Mouse (Mus musculus) CD4-positive, CD25-positive, alpha-beta regulatory T cell, adult 4 months (primary cell): ENCODE measurements around the gene Insrr. TPM values are rescaled to one million over a fixed set of nuclear protein-coding genes. Genes with fewer than 3 reads are reported as not detected.

ENCODE experiments used
- ATAC-seq: one replicate; pipeline ENCODE4 v1.8.0; 2017
- polyA plus RNA-seq, 2 experiments: library from polyadenylated mRNA; unstranded; fragments of 100-300 nt; shearing (Covaris generic); gene quantifications; one replicate each; pipeline ENCODE4 v1.2.1; 2017

Insrr gene
- polyA plus RNA-seq = 1 to 10 TPM in 1 of 2 experiments, under 1 TPM in 1; 0.17 to 1.6 TPM

- no peak for ATAC-seq
These were observed at the start of gene Insrr for GRCm38 (mm10) chr3:87796736-87797334. TSS of gene Insrr (plus strand) at chr3:87796951.

- ATAC-seq = no peak
These were observed 48.3 kb upstream of the Insrr start, which contains the start of gene Lrrc71 for GRCm38 (mm10) chr3:87748431-87748830. TSS of gene Lrrc71 (minus strand) at chr3:87748625.

GRCm38 (mm10) chr3:87749036-87749435, 47.7 kb upstream of the Insrr start:
- ATAC-seq = peak; percentile 83

- no peak for ATAC-seq
These were observed 46.8 kb upstream of the Insrr start for GRCm38 (mm10) chr3:87749977-87750376.

GRCm38 (mm10) chr3:87752567-87752966, 44.2 kb upstream of the Insrr start:
- ATAC-seq = no peak

- ATAC-seq = no peak
These were observed 42.9 kb upstream of the Insrr start for GRCm38 (mm10) chr3:87753829-87754228.

- ATAC-seq = peak; percentile 77
These were observed 40.8 kb upstream of the Insrr start for GRCm38 (mm10) chr3:87755964-87756363.

- no peak for ATAC-seq
These were observed 40.3 kb upstream of the Insrr start for GRCm38 (mm10) chr3:87756488-87756887.

GRCm38 (mm10) chr3:87758641-87759040, 38.1 kb upstream of the Insrr start:
- no peak for ATAC-seq

- ATAC-seq = no peak
These were observed 35.1 kb upstream of the Insrr start for GRCm38 (mm10) chr3:87761408-87762375.

GRCm38 (mm10) chr3:87763202-87763601, 33.5 kb upstream of the Insrr start:
- no peak for ATAC-seq

- no peak for ATAC-seq
These were observed 33.0 kb upstream of the Insrr start for GRCm38 (mm10) chr3:87763683-87764289.

GRCm38 (mm10) chr3:87764506-87764905, 32.2 kb upstream of the Insrr start:
- no peak for ATAC-seq

GRCm38 (mm10) chr3:87765091-87765490, 31.7 kb upstream of the Insrr start:
- ATAC-seq = peak; percentile 88

- ATAC-seq = no peak
These were observed 31.0 kb upstream of the Insrr start for GRCm38 (mm10) chr3:87765631-87766283.

GRCm38 (mm10) chr3:87766284-87766667, 30.5 kb upstream of the Insrr start:
- ATAC-seq = no peak

- no peak for ATAC-seq
These were observed 29.0 kb upstream of the Insrr start for GRCm38 (mm10) chr3:87767764-87768163.

- ATAC-seq = peak; percentile 1
These were observed 28.3 kb upstream of the Insrr start for GRCm38 (mm10) chr3:87768431-87768830.

- peak; percentile 35 for ATAC-seq
These were observed 27.9 kb upstream of the Insrr start for GRCm38 (mm10) chr3:87768844-87769243.

- ATAC-seq = no peak
These were observed 27.2 kb upstream of the Insrr start for GRCm38 (mm10) chr3:87769506-87769905.

GRCm38 (mm10) chr3:87770280-87770679, 26.5 kb upstream of the Insrr start:
- peak; percentile 55 for ATAC-seq

GRCm38 (mm10) chr3:87771088-87771487, 25.7 kb upstream of the Insrr start:
- ATAC-seq = no peak

- ATAC-seq = no peak
These were observed 18.5 kb upstream of the Insrr start for GRCm38 (mm10) chr3:87778283-87778682.
